Mouse (Mus musculus): ENCODE results near the gene Dmrtb1. TPM values are rescaled to one million over a fixed set of nuclear protein-coding genes. Genes with fewer than 3 reads are reported as not detected.

Dmrtb1 gene
- total and polyA plus RNA-seq, 3 experiments = not detected

GRCm38 (mm10) chr4:107628921-107629411 is 55.1 kb downstream of the Dmrtb1 start:
- dilution Hi-C loops (cut with MboI; ENCODE audit: extremely low pct_ligation_motif_present, extremely low pct_unique_long_range_greater_than_20kb, low sequenced_read_pairs) = no loop called here
- no peak for DNase-seq (ENCODE audit: extremely low read depth)
- no peaks in the 10 kb centered on the region for H3K27me3 ChIP-seq (replicated peaks)

GRCm38 (mm10) chr4:107628226-107628625 is 55.8 kb downstream of the Dmrtb1 start:
- in situ Hi-C loops (cut with MboI; ENCODE audit: low pct_ligation_motif_present, low pct_unique_long_range_greater_than_20kb, low sequenced_read_pairs) (no loop called here), dilution Hi-C loops (cut with MboI; ENCODE audit: extremely low pct_ligation_motif_present, extremely low pct_unique_long_range_greater_than_20kb, low sequenced_read_pairs) (no loop called here)
- peaks cover 0 to 26% of the 10 kb centered on the region in 2 experiments for H3K36me3 ChIP-seq (replicated peaks in 1 of 2; ENCODE audit: control insufficient read depth in 1 of 2, insufficient read depth in 1 of 2, low read length in 1 of 2)
- DNase-seq (ENCODE audit: extremely low read depth) = no peak
- H3K4me2 ChIP-seq (ENCODE audit: insufficient read depth, low read depth, poor library complexity, severe bottlenecking) = no peak overlapping the region
- H3K79me2 ChIP-seq (replicated peaks; ENCODE audit: control insufficient read depth, extremely low read depth, insufficient read depth, poor library complexity, severe bottlenecking) = no peaks in the 10 kb centered on the region
- no peak overlapping the region for H3K27ac ChIP-seq (ENCODE audit: insufficient read depth, low read depth)
- H3K9me3 ChIP-seq (replicated peaks; ENCODE audit: low read length) = no peaks in the 10 kb centered on the region
- no peak overlapping the region for H3K4me3 ChIP-seq (replicated peaks in 1 of 3; ENCODE audit: low read depth in 2 of 3, low read length in 2 of 3, poor library complexity in 1 of 3)
- no peaks in the 10 kb centered on the region for H3K27me3 ChIP-seq (replicated peaks)
- H3K4me1 ChIP-seq (ENCODE audit: control insufficient read depth in 1 of 2, insufficient read depth in 2 of 2) = peaks cover 0 to 14% of the 10 kb centered on the region in 2 experiments; a peak in 2 of 4 replicates
- TF ChIP-seq NELFE (IDR thresholded peaks at IDR 0.05; ENCODE audit: low read depth, low read length) = no peak
- no peak for TF ChIP-seq MEF2A (IDR thresholded peaks at IDR 0.05; ENCODE audit: borderline replicate concordance, low read depth, low read length)
- no peak for TF ChIP-seq MXI1 (IDR thresholded peaks at IDR 0.05; ENCODE audit: low read depth, low read length)
- no peak for TF ChIP-seq HCFC1 (IDR thresholded peaks at IDR 0.05; ENCODE audit: low read depth, low read length)
- TF ChIP-seq POLR2A (IDR thresholded peaks at IDR 0.05; ENCODE audit: low read depth, low read length) = no peak
- no peak for TF ChIP-seq NRF1 (IDR thresholded peaks at IDR 0.05; ENCODE audit: low read depth, low read length)
- TF ChIP-seq KAT2A (IDR thresholded peaks at IDR 0.05; ENCODE audit: insufficient replicate concordance, low read length) = no peak
- TF ChIP-seq MAFK (IDR thresholded peaks at IDR 0.05; ENCODE audit: insufficient replicate concordance, low read length) = no peak
- TF ChIP-seq USF2 (conservative IDR thresholded peaks at IDR 0.05; ENCODE audit: low read depth, low read length) = no peak
- TF ChIP-seq TBP (conservative IDR thresholded peaks at IDR 0.05; ENCODE audit: low read depth, low read length) = no peak
- no peak for TF ChIP-seq RCOR1 (conservative IDR thresholded peaks at IDR 0.05; ENCODE audit: low read depth, low read length)
- no peak overlapping the region for H3K9ac ChIP-seq (ENCODE audit: insufficient read depth, low read depth)

More at GRCm38 (mm10) chr4:107628921-107629411, 55.1 kb downstream of the Dmrtb1 start:
- Histone ChIP-seq H3K4me2 (ENCODE audit: insufficient read depth, low read depth, poor library complexity, severe bottlenecking) (no peak overlapping the region), H3K27ac (ENCODE audit: insufficient read depth, low read depth) (no peak overlapping the region), H3K9me3 (replicated peaks; ENCODE audit: low read length) (no peaks in the 10 kb centered on the region), H3K9ac (ENCODE audit: insufficient read depth, low read depth) (no peak overlapping the region), H3K4me1 (ENCODE audit: control insufficient read depth in 1 of 2, insufficient read depth in 2 of 2) (peaks cover 0 to 14% of the 10 kb centered on the region in 2 experiments; a peak in 2 of 4 replicates), H3K4me3 (replicated peaks in 1 of 3; ENCODE audit: low read depth in 2 of 3, low read length in 2 of 3, poor library complexity in 1 of 3) (no peak overlapping the region), H3K36me3 (replicated peaks in 1 of 2; ENCODE audit: control insufficient read depth in 1 of 2, insufficient read depth in 1 of 2, low read length in 1 of 2) (peaks cover 0 to 20% of the 10 kb centered on the region in 2 experiments), H3K79me2 (replicated peaks; ENCODE audit: control insufficient read depth, extremely low read depth, insufficient read depth, poor library complexity, severe bottlenecking) (no peaks in the 10 kb centered on the region)
- no peak for TF ChIP-seq MAZ (IDR thresholded peaks at IDR 0.05; ENCODE audit: low read depth, low read length)
- TF ChIP-seq UBTF (IDR thresholded peaks at IDR 0.05; ENCODE audit: low read depth, low read length) = no peak
- TF ChIP-seq E2F4 (IDR thresholded peaks at IDR 0.05; ENCODE audit: insufficient replicate concordance, low read depth, low read length) = no peak
- no peak for TF ChIP-seq MYC (IDR thresholded peaks at IDR 0.05; ENCODE audit: low read depth, low read length)
- in situ Hi-C loops (cut with MboI; ENCODE audit: low pct_ligation_motif_present, low pct_unique_long_range_greater_than_20kb, low sequenced_read_pairs) = no loop called here

Other genes with a start within 250 kb of the Dmrtb1 start
- gene Glis1, start 249.6 kb downstream of the Dmrtb1 start, total RNA-seq (2012; rRNA removed) = 0.08 TPM in 1 of 2 replicates, not detected in the other
- gene Glis1, start 249.6 kb downstream of the Dmrtb1 start, total RNA-seq (2014; rRNA removed) = 0.17 TPM in 1 of 2 replicates, not detected in the other
- 1.3 and 2.2 TPM in 2 replicates for gene Glis1, start 249.6 kb downstream of the Dmrtb1 start, polyA plus RNA-seq (2012; ENCODE audit: insufficient read length, low read depth)
- 12.8 and 14.2 TPM in 2 replicates for gene Lrp8, start 118.0 kb upstream of the Dmrtb1 start, total RNA-seq (2012; rRNA removed)
- 5.0 and 6.4 TPM in 2 replicates for gene Lrp8, start 118.0 kb upstream of the Dmrtb1 start, total RNA-seq (2014; rRNA removed)
- 21.1 and 25.2 TPM in 2 replicates for gene Lrp8, start 118.0 kb upstream of the Dmrtb1 start, polyA plus RNA-seq (2012; ENCODE audit: insufficient read length, low read depth)
- gene Magoh, start 195.5 kb upstream of the Dmrtb1 start, total RNA-seq (2012; rRNA removed) = 165 and 201 TPM in 2 replicates
- gene Magoh, start 195.5 kb upstream of the Dmrtb1 start, total RNA-seq (2014; rRNA removed) = 369 and 395 TPM in 2 replicates
- gene Magoh, start 195.5 kb upstream of the Dmrtb1 start, polyA plus RNA-seq (2012; ENCODE audit: insufficient read length, low read depth) = 217 and 230 TPM in 2 replicates
- 43.8 and 51.4 TPM in 2 replicates for gene 0610037L13Rik, start 205.6 kb upstream of the Dmrtb1 start, total RNA-seq (2012; rRNA removed)
- gene 0610037L13Rik, start 205.6 kb upstream of the Dmrtb1 start, total RNA-seq (2014; rRNA removed) = 54.3 and 70.8 TPM in 2 replicates
- gene 0610037L13Rik, start 205.6 kb upstream of the Dmrtb1 start, polyA plus RNA-seq (2012; ENCODE audit: insufficient read length, low read depth) = 40.7 and 46.1 TPM in 2 replicates
- gene Cpt2, start 239.4 kb upstream of the Dmrtb1 start, total RNA-seq (2012; rRNA removed) = 10.9 and 14.1 TPM in 2 replicates
- gene Cpt2, start 239.4 kb upstream of the Dmrtb1 start, total RNA-seq (2014; rRNA removed) = 10.8 and 15.2 TPM in 2 replicates
- gene Cpt2, start 239.4 kb upstream of the Dmrtb1 start, polyA plus RNA-seq (2012; ENCODE audit: insufficient read length, low read depth) = 12.3 and 13.5 TPM in 2 replicates